Mouse (Mus musculus) myocyte (in vitro differentiated cells): ENCODE measurements at regions not wholly inside any gene's neighbourhood (a gene's known extent, or its start where the extent isn't known, plus 50 kb on each side); places are given as distances from the start of the nearest gene placed in this dataset.

ENCODE experiments used
- CEBPB ChIP-seq: IDR thresholded peaks from 2 replicates; pipeline ENCODE4 v1.6.1; 2011; ENCODE audit warnings: mild to moderate bottlenecking, moderate library complexity; ENCODE audit not compliant: poor library complexity, insufficient read depth, severe bottlenecking
- E2F4 ChIP-seq: IDR thresholded peaks from one replicate; pipeline ENCODE4 v1.6.1; 2011; ENCODE audit warnings: mild to moderate bottlenecking, control low read depth, moderate library complexity; ENCODE audit not compliant: insufficient read depth
- MAX ChIP-seq: IDR thresholded peaks from one replicate; pipeline ENCODE4 v1.6.1; 2011; ENCODE audit warnings: low read depth, mild to moderate bottlenecking, control low read depth
- MYOG ChIP-seq, 3 experiments: IDR thresholded peaks; one replicate each; pipeline ENCODE4 v1.6.1; 2011; ENCODE audit warnings: control low read depth in 2 of 3, low read depth in 2 of 3, mild to moderate bottlenecking in 2 of 3; ENCODE audit not compliant: insufficient read length in 2 of 3, control insufficient read depth in 1 of 3, insufficient read depth in 1 of 3
- POLR2A ChIP-seq: IDR thresholded peaks from one replicate; pipeline ENCODE4 v1.6.1; 2011; ENCODE audit warnings: low read depth, mild to moderate bottlenecking, control low read depth, moderate library complexity; ENCODE audit not compliant: insufficient read length

DNA sequence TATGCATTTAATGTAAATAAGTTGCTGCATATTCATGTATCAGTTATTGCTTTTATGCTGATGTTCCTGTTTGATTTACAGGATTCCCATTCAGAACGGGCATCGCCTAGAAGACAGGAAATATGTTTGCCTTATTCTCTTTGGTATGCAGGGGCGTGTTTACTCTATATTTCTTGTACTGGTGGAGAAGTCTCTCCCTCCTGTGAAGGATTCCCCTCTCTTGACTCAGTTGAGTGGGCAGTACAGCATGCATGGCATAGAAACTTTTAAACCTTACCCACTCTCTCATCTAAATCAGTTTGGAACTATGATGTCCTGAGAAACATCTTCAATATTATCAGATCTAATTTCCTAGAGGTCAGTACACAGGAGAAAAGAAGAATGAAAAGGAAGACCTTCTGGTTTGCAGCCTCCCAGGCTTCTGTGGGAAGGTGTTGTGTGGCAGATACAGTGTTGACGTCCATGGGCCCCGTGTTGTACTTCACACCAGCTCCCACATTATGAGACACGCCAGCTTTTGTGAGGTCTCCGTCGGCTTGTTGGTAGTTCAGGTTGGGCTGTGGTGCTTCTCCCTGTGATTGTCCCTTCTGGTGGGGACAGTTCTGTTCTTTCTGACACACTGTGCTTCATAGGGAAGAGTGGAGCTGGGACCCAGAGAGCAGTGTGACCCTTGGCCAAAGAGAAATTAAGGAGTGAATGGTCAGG is 58.4 kb upstream of the Ptprm start:
- TF ChIP-seq POLR2A (no peak), MYOG (IDR thresholded peaks at IDR 0.05; ENCODE audit: control insufficient read depth in 1 of 3, insufficient read depth in 1 of 3, insufficient read length in 2 of 3, low read depth in 2 of 3) (no peak), E2F4 (no peak), CEBPB (no peak), MAX (no peak)
